Mouse (Mus musculus): ENCODE measurements around the gene Gid8. TPM values are rescaled to one million over a fixed set of nuclear protein-coding genes. Genes with fewer than 3 reads are reported as not detected.
A peak's percentile ranks its signal among the peaks of the same experiment; 100 is the strongest.

Gene Gid8
- total RNA-seq (2021): 10 to 100 TPM; 60.5 to 62.0 TPM
- long read RNA-seq, experiment 1, transcript Gid8-201 (5 exons, 1,655 nt): major isoform, 12 of 16 reads
- long read RNA-seq, experiment 1, partial matches to known transcripts: 3 of 16 reads
- long read RNA-seq, experiment 1, other reads (novel, unspliced or antisense): 1 of 16 reads
- long read RNA-seq, experiment 2, transcript Gid8-201 (5 exons, 1,655 nt): major isoform, 15 of 24 reads
- long read RNA-seq, experiment 2, partial matches to known transcripts: 3 of 24 reads
- long read RNA-seq, experiment 2, other reads (novel, unspliced or antisense): 5 of 24 reads

DNA sequence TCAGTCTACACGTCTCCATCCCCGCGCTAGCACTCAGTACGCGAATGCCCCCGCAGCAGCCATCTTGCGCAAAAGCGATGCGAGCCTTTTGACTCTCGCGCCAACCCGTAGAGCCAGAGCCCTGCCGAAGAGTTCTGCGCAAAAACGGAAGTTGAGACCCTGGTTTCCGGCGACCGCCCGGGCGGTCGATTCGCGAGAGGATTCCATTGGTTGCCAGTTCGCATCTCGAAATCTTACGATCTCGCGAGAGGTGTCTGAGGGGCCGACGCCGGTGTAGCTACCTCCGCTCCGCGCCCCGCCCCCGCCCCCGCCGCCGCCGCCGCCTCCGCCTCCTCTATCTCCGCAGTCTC lies at the start of gene Gid8, which contains the start of gene Dido1:
TSS of gene Gid8 (plus strand) at position 195 of the 350 bp plus-strand sequence.
TSS of gene Dido1 (minus strand) at position 77 of the 350 bp plus-strand sequence.
- DNase-seq (ENCODE audit: low spot score in 2 of 2): peak; percentile 95 to 97

- DNase-seq (ENCODE audit: low spot score in 2 of 2): no peak
Observed at GRCm38 (mm10) chr2:180660521-180660920, 49.4 kb upstream of the Gid8 start.

- no peak for DNase-seq (ENCODE audit: low spot score in 2 of 2)
Observed at GRCm38 (mm10) chr2:180662008-180662407, 47.9 kb upstream of the Gid8 start.

DNA sequence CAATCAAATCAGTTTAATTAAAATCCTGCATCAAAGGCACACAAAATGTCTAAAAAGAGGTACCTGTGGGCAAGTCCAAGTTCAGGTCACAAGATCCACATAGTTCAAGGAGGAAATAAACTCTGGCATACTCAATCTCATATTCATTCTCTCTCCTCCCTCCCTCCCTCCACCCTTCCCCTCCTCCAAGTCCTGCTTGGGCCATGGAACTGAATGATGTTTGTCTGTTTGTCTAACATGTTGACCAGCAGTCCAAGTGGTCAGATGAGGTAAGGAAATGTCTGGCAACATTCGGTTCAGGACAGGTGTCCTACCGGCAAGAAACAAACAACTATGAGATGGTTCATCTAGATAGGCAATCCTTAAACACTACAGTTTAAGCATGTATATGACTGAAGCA lies 33.2 kb upstream of the Gid8 start:
- DNase-seq (ENCODE audit: low spot score in 2 of 2): no peak

DNA sequence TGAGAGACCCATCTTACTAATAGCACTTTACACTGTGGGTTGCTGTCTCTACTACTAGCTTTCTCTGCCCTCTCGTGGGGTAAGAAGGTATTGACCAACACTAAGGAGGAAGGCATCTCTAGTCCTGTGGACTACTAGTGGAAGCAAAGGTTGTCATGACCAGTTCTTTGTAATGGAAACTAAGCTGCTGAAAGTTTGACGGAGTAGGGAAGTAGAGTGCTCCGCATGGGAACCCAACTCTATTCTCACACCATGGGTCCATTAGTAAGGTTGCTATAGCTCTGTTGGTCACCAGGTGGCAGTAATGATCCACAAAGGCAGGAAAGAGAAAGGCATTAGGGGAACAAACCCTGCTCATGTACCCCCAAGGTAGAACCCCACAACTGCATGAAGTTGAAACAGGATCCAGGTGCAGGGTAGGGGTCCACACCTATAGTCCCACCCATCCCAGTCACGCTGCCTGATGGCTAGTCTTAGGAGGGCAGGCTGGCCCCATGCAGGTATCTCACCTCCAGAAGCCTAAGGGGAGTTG lies 31.2 kb upstream of the Gid8 start:
- peak; percentile 78 to 80 for DNase-seq (ENCODE audit: low spot score in 2 of 2)

DNA sequence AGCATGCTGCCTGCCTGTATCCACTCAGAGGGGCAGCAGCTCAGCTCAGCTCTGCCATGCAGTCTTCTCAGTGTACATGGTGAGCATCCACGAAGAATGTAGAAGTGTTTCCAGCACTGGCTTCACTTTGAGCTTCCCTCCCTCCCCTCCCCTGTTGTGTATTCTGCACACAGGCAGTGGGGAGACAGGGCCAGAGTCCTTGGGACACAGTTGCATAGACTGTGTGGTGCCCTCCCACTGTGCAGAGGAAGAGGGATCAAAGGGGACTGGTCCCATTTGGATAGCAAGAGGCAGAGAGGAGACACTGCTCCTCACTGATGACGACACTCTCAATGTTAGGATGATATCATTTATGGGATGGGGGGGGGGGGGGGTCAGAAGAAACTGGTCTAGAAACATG lies 28.7 kb upstream of the Gid8 start:
- no peak for DNase-seq (ENCODE audit: low spot score in 2 of 2)

DNA sequence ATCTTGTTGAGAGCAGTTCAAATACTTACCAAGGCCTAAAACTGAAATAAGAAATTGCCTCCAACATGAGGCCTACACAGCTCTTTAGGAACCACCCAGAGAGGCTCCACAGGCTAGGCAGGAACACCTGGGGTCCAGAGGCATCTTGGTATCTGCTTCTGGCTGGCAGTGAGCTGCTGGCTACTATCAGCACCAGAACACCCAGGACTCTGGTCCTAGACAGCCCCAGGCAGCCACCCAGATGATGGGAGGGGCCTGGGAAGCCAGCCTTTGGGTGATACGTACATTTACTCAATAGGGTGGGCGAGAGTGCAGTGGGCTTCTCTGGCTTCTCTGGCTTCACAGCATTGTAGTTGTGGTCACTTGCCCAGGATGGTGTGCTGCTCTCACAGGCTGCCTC lies 26.4 kb upstream of the Gid8 start:
- no peak for DNase-seq (ENCODE audit: low spot score in 2 of 2)

DNA sequence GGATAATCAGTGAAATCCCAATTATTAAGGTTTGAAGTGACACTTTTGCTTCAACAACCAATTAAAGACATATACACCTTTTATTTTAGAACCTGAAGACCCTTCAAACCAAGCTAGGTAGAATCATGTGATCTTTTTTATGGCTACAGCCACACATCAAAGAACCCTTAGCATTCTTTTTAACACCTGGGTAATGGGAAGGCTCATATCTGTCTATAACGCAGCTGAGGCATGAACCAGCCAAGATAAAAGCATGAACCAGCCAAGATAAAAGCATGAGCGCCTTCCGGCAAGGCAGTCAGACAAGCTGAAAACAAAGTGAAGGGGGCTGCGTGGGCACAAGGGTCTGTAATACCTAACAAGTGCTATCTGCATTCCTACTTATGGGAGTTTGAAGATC lies 25.9 kb upstream of the Gid8 start:
- no peak for DNase-seq (ENCODE audit: low spot score in 2 of 2)

DNA sequence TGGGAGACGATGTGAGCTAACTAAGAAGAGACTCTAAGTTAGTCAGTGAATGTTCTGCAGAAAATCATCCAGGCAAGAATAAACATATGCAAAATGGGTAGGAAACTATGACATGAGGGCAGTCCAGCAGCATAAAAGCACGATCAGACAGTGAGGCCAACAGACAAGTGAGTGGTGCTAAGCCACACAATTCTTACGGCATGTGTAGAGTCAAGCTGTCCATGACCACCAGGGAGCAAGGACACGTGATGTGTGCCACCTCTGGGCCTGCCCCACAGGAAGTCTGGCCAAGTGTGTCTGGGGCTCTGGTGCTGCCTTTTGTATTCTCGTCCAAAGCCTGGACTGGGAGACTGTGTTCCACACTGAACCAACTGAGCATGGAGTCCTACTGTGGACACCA lies 20.1 kb upstream of the Gid8 start:
- DNase-seq (ENCODE audit: low spot score in 2 of 2): peak in 1 of 2 experiments; percentile 42

GRCm38 (mm10) chr2:180692630-180693029 lies 17.3 kb upstream of the Gid8 start:
- DNase-seq (ENCODE audit: low spot score in 2 of 2): peak in 1 of 2 experiments; percentile 40

- no peak for DNase-seq (ENCODE audit: low spot score in 2 of 2)
Observed at GRCm38 (mm10) chr2:180695176-180695575, 14.7 kb upstream of the Gid8 start.

DNA sequence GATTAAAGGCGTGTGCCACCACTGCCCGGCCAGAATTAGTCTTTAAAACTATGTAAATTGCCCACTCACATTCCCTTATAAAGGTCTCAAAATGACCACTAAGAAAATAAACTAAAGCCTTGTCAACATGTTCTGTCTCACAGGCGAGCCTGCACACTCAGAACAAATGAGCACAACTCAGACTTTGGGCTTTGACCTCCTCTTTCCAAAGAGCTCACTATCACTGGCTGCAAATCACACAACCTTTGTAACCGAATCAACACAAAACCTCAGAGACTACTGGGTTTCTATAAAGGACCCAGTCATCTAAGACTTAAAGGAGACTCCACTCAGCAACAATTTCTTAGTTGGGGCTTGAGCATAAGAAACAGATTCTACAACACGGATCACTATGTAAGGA lies 9.5 kb upstream of the Gid8 start:
- DNase-seq (ENCODE audit: low spot score in 2 of 2): no peak

GRCm38 (mm10) chr2:180701053-180701766 lies 8.7 kb upstream of the Gid8 start:
- DNase-seq (ENCODE audit: low spot score in 2 of 2): peak in 1 of 2 experiments; percentile 34

- DNase-seq (ENCODE audit: low spot score in 2 of 2): peak; percentile 92 to 94
Observed at GRCm38 (mm10) chr2:180701767-180702621, 7.9 kb upstream of the Gid8 start.

DNA sequence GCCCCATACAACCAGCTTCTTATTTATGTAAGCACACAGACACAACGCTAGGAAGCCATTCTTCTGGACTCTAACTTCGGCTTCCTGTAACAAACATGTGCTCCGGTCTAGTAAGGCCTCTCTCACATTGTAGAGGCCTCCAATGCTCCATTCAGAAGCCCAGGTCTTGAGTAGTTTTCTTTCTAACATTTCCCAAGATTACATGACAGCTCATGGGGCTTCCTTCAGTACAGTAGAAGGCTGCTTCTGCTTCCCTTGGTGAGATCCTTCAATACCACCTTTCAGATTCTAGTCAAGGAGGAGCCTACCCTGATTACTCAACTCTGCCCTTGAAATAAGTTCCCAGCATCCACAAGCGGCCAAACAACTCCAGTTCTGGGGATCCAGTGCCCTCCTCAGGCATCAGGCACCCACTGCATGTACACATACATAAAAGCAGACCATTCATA lies 7.2 kb upstream of the Gid8 start:
- DNase-seq (ENCODE audit: low spot score in 2 of 2): no peak

DNA sequence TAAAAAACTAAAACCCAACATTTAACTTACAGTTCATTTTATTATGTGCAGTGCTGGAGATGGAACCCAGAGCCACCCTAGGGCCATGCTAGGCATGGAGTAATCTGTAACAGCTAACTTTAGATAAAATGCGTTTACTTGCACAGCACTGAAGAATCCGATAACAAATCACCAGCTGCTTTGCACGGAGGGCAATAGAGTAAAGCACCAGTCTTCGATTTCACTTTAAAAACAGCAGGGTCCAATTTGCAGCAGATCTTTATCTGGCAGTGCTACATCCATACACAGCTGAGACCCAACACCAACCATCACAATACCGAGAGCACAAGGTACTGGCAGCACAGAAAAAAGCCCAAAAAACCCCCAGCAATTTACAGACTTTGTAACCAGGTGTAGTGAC lies 6.7 kb upstream of the Gid8 start:
- DNase-seq (ENCODE audit: low spot score in 2 of 2): no peak

GRCm38 (mm10) chr2:180703645-180704359 lies 6.1 kb upstream of the Gid8 start:
- no peak for DNase-seq (ENCODE audit: low spot score in 2 of 2)

GRCm38 (mm10) chr2:180704591-180704990 lies 5.3 kb upstream of the Gid8 start:
- no peak for DNase-seq (ENCODE audit: low spot score in 2 of 2)

DNA sequence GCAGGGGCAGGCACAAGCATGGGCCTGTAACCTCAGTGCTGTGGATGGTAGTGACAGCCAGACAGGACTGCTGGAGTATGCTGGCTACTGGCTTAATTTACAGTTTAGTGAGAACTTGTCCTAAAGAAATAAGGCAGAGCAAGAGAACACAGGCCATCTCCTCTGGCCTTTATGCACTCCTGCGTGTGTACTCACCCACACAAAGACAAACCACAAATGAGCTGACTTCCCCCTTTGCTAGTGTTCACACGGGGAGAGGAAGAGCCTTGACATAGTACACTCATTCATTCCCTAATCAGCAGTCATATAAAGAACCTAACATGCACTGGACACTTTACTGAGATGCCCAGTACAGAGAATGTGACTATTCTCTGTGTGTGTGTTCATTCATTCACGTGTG lies 4.9 kb upstream of the Gid8 start:
- DNase-seq (ENCODE audit: low spot score in 2 of 2): no peak

DNA sequence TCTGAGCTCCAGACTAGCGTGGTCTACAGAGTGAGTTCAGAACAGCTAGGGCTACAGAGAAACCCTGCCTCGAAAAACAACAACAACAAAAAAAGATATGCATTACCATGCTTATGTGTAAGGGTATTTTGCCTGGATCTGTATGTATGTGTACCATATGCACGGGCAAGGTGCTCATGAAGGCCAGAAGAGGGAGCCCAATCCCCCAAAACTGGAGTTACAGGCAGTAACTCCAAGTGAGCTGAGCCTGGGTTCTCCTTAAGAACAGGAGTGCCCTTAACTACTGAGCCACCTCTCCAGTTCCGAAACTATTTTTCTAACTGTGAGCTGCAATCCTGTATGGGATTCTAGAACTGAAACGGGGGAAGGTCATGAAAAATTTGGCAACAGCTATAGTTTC lies 3.9 kb upstream of the Gid8 start:
- DNase-seq (ENCODE audit: low spot score in 2 of 2): no peak

All from layer of hippocampus, postnatal 14 days (tissue).